Mouse (Mus musculus) kidney, adult 2 months (tissue): Measurements from ENCODE around the gene Stk11ip.

Source experiments
- CTCF ChIP-seq: fragments of 200-500 bp; conservative IDR thresholded peaks from 2 replicates; pipeline ENCODE4 v1.5.1; 2011; ENCODE audit warnings: low read depth, mild to moderate bottlenecking, control low read depth, low read length, moderate library complexity, mixed read lengths; ENCODE audit not compliant: insufficient read depth, insufficient read length
- POLR2A ChIP-seq: fragments of 200-500 bp; IDR thresholded peaks from one replicate; pipeline ENCODE4 v1.6.1; 2011; ENCODE audit warnings: low read depth, low read length, control low read depth

GRCm38 (mm10) chr1:75573715-75574114 lies 52.4 kb downstream of the Stk11ip start:
- TF ChIP-seq POLR2A = no peak
- TF ChIP-seq CTCF = no peak
